Mouse (Mus musculus) G1E (cell line): ENCODE data around the gene Slc38a3. TPM values are rescaled to one million over a fixed set of nuclear protein-coding genes. Genes with fewer than 3 reads are reported as not detected.

ENCODE experiments used
- ATAC-seq: 2 replicates; pipeline ENCODE4 v1.8.0; 2016; ENCODE audit warnings: mild to moderate bottlenecking; ENCODE audit not compliant: insufficient number of reproducible peaks, poor library complexity, low FRiP score, severe bottlenecking; ENCODE audit errors: extremely low read depth
- DNase-seq: peaks from one replicate; pipeline ENCODE4 v3.0.0; 2012; ENCODE audit warnings: low spot score
- H3K27me3 ChIP-seq: 2 replicates; pipeline ENCODE4 v1.6.1; 2012; ENCODE audit warnings: mild to moderate bottlenecking, low read length, inconsistent platforms; ENCODE audit not compliant: insufficient read depth
- H3K36me3 ChIP-seq: replicated peaks from 2 replicates; pipeline ENCODE3; 2012; ENCODE audit warnings: mild to moderate bottlenecking, inconsistent platforms
- H3K4me1 ChIP-seq: 2 replicates; pipeline ENCODE4 v1.6.1; 2012; ENCODE audit warnings: low read depth, low read length, inconsistent platforms, mixed read lengths; ENCODE audit not compliant: insufficient read depth
- H3K4me3 ChIP-seq: 2 replicates; pipeline ENCODE4 v1.5.1; 2012; ENCODE audit warnings: low read depth, mild to moderate bottlenecking, inconsistent platforms, low read length, moderate library complexity, mixed read lengths
- H3K9me3 ChIP-seq: replicated peaks from 2 replicates; pipeline ENCODE4 v1.6.1; 2012; ENCODE audit warnings: inconsistent platforms
- CTCF ChIP-seq: IDR thresholded peaks from 2 replicates; pipeline ENCODE4 v1.5.1; 2012; ENCODE audit warnings: low read depth, low read length, inconsistent platforms, mixed read lengths
- GATA1 ChIP-seq: IDR thresholded peaks from 2 replicates; pipeline ENCODE4 v1.6.1; 2012; ENCODE audit warnings: borderline replicate concordance, low read length, inconsistent platforms, mixed read lengths
- GATA2 ChIP-seq: IDR thresholded peaks from 2 replicates; pipeline ENCODE4 v1.6.1; 2012; ENCODE audit warnings: low read depth, low read length, inconsistent platforms, borderline replicate concordance
- POLR2AphosphoS5 ChIP-seq: IDR thresholded peaks from 2 replicates; pipeline ENCODE4 v1.6.1; 2012; ENCODE audit warnings: low read depth, low read length, inconsistent platforms; ENCODE audit not compliant: insufficient replicate concordance
- TAL1 ChIP-seq: conservative IDR thresholded peaks from 2 replicates; pipeline ENCODE4 v1.6.1; 2012; ENCODE audit warnings: low read depth, low read length, inconsistent platforms, mixed read lengths
- polyA plus RNA-seq: library from polyadenylated mRNA; stranded (reverse); fragments of >175 nt; gene quantifications from 2 replicates; pipeline ENCODE4 v1.2.3, GENCODE M21; 2012
- total RNA-seq, 2 experiments: library from RNA; stranded (forward) in 1 of 2; stranded (reverse) in 1 of 2; fragments of 200-1000 nt in 1 of 2; fragments of >200 nt in 1 of 2; fragmentation: Nextera tagmentation in 1 of 2; gene quantifications; 2 replicates each; pipeline ENCODE4 v1.2.3; 2014 to 2017

Slc38a3 gene
- total and polyA plus RNA-seq, 3 experiments, result 0.11 TPM; not detected in 2

GRCm38 (mm10) chr9:107708439-107709095 is 39.2 kb upstream of the Slc38a3 start:
- TF ChIP-seq GATA1, result no peak
- TF ChIP-seq TAL1, result no peak
- TF ChIP-seq POLR2AphosphoS5, result no peak
- TF ChIP-seq GATA2, result no peak
- TF ChIP-seq CTCF, result no peak
- no peak for DNase-seq
- peaks cover 29% of the 10 kb centered on the region for H3K4me1 ChIP-seq
- no peaks in the 10 kb centered on the region for H3K36me3 ChIP-seq
- H3K9me3 ChIP-seq, result no peaks in the 10 kb centered on the region
- no peak for ATAC-seq
- H3K27me3 ChIP-seq, result peaks cover 90% of the 10 kb centered on the region
- no peak overlapping the region for H3K4me3 ChIP-seq

GRCm38 (mm10) chr9:107707701-107708438 is 38.5 kb upstream of the Slc38a3 start:
- H3K27me3 ChIP-seq, result peaks cover 95% of the 10 kb centered on the region

GRCm38 (mm10) chr9:107706781-107707211 is 37.5 kb upstream of the Slc38a3 start:
- Histone ChIP-seq H3K4me3 (no peak overlapping the region), H3K4me1 (peaks cover 29% of the 10 kb centered on the region), H3K36me3 (no peaks in the 10 kb centered on the region), H3K27me3 (peaks cover 97% of the 10 kb centered on the region), H3K9me3 (no peaks in the 10 kb centered on the region)
- DNase-seq (no peak), ATAC-seq (no peak)
- TF ChIP-seq TAL1, result no peak
- TF ChIP-seq GATA1, result no peak
- no peak for TF ChIP-seq POLR2AphosphoS5
- TF ChIP-seq GATA2, result no peak
- no peak for TF ChIP-seq CTCF

More at GRCm38 (mm10) chr9:107707701-107708438, 38.5 kb upstream of the Slc38a3 start:
- Histone ChIP-seq H3K4me1 (peaks cover 29% of the 10 kb centered on the region), H3K9me3 (no peaks in the 10 kb centered on the region), H3K36me3 (no peaks in the 10 kb centered on the region), H3K4me3 (no peak overlapping the region)
- no peak for TF ChIP-seq CTCF
- ATAC-seq, result no peak
- DNase-seq, result no peak

GRCm38 (mm10) chr9:107703337-107704122 is 34.2 kb upstream of the Slc38a3 start:
- Histone ChIP-seq H3K27me3 (peaks cover 95% of the 10 kb centered on the region), H3K36me3 (no peaks in the 10 kb centered on the region), H3K4me3 (no peak overlapping the region), H3K4me1 (peaks cover 10% of the 10 kb centered on the region; the same call in 1 of the 2 replicates), H3K9me3 (no peaks in the 10 kb centered on the region)
- DNase-seq (no peak), ATAC-seq (no peak)
- TF ChIP-seq GATA1 (no peak), POLR2AphosphoS5 (no peak)

- TF ChIP-seq POLR2AphosphoS5 (no peak), GATA2 (no peak), GATA1 (no peak), CTCF (no peak), TAL1 (no peak)
- Histone ChIP-seq H3K27me3 (peaks cover 94% of the 10 kb centered on the region), H3K9me3 (no peaks in the 10 kb centered on the region)
Observed at GRCm38 (mm10) chr9:107702606-107703185, 33.4 kb upstream of the Slc38a3 start.

GRCm38 (mm10) chr9:107701594-107701993 is 32.3 kb upstream of the Slc38a3 start:
- H3K4me1 ChIP-seq, result no peaks in the 10 kb centered on the region
- H3K27me3 ChIP-seq, result peaks cover 92% of the 10 kb centered on the region
- DNase-seq (no peak), ATAC-seq (no peak)
- TF ChIP-seq GATA1 (no peak), TAL1 (no peak)
- no peaks in the 10 kb centered on the region for H3K36me3 ChIP-seq
- H3K9me3 ChIP-seq, result no peaks in the 10 kb centered on the region
- no peak overlapping the region for H3K4me3 ChIP-seq

More at GRCm38 (mm10) chr9:107702606-107703185, 33.4 kb upstream of the Slc38a3 start:
- ATAC-seq (no peak), DNase-seq (no peak)
- no peak overlapping the region for H3K4me3 ChIP-seq
- H3K4me1 ChIP-seq, result 0 out of 2 replicates have a peak, but pooled peaks cover 3% of the 10 kb centered on the region
- H3K36me3 ChIP-seq, result no peaks in the 10 kb centered on the region
